ENCODE assay signal across 8 mouse cellular contexts in the genomic region with DNA sequence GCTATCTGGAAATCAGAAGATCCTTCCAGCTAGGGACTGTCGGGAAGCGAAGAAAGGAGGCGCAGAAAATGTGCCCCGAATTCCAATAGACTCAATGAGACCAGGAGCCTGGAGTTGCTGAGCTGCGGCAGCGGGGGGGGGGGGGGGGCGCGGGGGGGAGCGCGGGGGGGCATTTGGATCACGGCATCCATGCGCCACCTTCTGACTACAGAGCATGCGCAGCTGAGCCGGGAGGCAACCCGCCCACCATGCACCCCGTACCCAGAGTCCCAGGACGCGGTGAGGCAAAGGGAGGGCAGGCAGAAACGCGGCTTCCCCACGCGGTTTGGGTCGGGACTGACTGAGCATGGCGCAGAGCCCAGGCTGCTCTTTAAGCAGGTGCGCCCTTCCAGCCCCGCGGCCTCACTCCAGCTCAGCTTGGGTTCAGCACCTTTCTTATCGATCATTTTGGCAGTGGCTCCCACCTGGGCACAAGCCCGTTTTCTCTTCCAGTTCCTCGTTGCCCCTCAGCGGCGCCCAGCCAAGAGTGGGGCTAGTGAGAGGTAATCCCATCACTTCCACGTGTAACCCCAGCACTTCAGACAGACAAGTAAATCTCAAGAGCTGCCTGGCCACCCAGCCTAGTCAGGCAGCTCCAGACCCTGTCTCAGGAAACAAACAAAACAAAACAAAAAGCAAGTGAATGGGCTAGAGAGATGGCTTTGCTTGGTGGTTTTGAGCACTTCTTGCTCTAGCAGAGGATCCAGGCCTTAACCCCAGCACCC. TPM values are rescaled to one million over a fixed set of nuclear protein-coding genes. Genes with fewer than 3 reads are reported as not detected.
DNase-seq lines count a peak whose midpoint lies in the region; ATAC-seq and TF ChIP-seq lines count a peak whose summit lies in the region.

No protein-coding gene starts in this region.

- no peaks in the 10 kb centered on the region for H3K36me3 ChIP-seq in E14TG2a.4 (ENCODE audit: insufficient read depth, low read length)
- H3K36me3 ChIP-seq in hindbrain, embryonic 16.5 days (ENCODE audit: control insufficient read depth, insufficient read depth, low read length) = no peaks in the 10 kb centered on the region

- peaks cover 17% of the 10 kb centered on the region for H3K27me3 ChIP-seq in E14TG2a.4 (ENCODE audit: insufficient read depth, low read length)
- H3K27me3 ChIP-seq in hindbrain, embryonic 16.5 days (replicated peaks; ENCODE audit: control insufficient read depth, insufficient read depth, low read length) = no peaks in the 10 kb centered on the region

- peak overlapping the region; percentile 79 for H3K4me3 ChIP-seq in E14TG2a.4 (replicated peaks; ENCODE audit: low read length)
- peak overlapping the region; percentile 50 for H3K4me3 ChIP-seq in hindbrain, embryonic 16.5 days (ENCODE audit: low read length)

- ATAC-seq in hindbrain, embryonic 16.5 days = peak; percentile 93
- peak; percentile 47; the same call in 1 of the 2 replicates for ATAC-seq in megakaryocyte, adult 5-6 weeks (ENCODE audit: poor library complexity, severe bottlenecking)

- peaks cover 3% of the 10 kb centered on the region; the same call in 1 of the 2 replicates for H3K4me1 ChIP-seq in E14TG2a.4 (replicated peaks; ENCODE audit: low read depth, low read length)
- H3K4me1 ChIP-seq in hindbrain, embryonic 16.5 days (ENCODE audit: control insufficient read depth, insufficient read depth, low read depth, low read length) = peaks cover 2% of the 10 kb centered on the region; the same call in 1 of the 2 replicates

- peak overlapping the region; percentile 72 for H3K9ac ChIP-seq in hindbrain, embryonic 16.5 days (ENCODE audit: low read depth, low read length)

- intact Hi-C loops in left cerebral cortex, postnatal 14 days (cut with DNase I) = no loop called here

- no peak for TF ChIP-seq CTCF in E14TG2a.4 (conservative IDR thresholded peaks at IDR 0.05; ENCODE audit: low read length)

- H3K4me2 ChIP-seq in hindbrain, embryonic 16.5 days (ENCODE audit: low read length) = peak overlapping the region; percentile 75

- H3K9me3 ChIP-seq in E14TG2a.4 (ENCODE audit: low read length) = no peaks in the 10 kb centered on the region
- H3K9me3 ChIP-seq in hindbrain, embryonic 16.5 days (ENCODE audit: control insufficient read depth, low read length) = no peaks in the 10 kb centered on the region

- peak; percentile 78 for DNase-seq in brain, adult 2 months (ENCODE audit: low read depth, low spot score)
- DNase-seq in forelimb bud, embryonic 11.5 days (ENCODE audit: low read depth, low spot score) = peak; percentile 76
- DNase-seq in left cerebral cortex, postnatal 14 days (ENCODE audit: low spot score in 2 of 2) = peak; percentile 56 to 61
- peak; percentile 71 to 80 for DNase-seq in right cerebral cortex, postnatal 10 days (ENCODE audit: low spot score in 2 of 2)
- no peak for DNase-seq in spleen, postnatal 4 days (ENCODE audit: low spot score in 2 of 2)

- H3K27ac ChIP-seq in hindbrain, embryonic 16.5 days (ENCODE audit: low read depth, low read length) = peak overlapping the region; percentile 75

- WGBS in hindbrain, embryonic 16.5 days = 0% methylated on average over 27 of the region's 33 CpGs

RNA-seq across cellular contexts. Expression of a gene that starts 21.5 kb away (rescaled TPM):
- 76.0 and 84.8 TPM in 2 replicates for polyA plus RNA-seq in hindbrain, embryonic 16.5 days (2015; fragmentation: Nextera tagmentation; extraction: Ambion mirVana)
- total RNA-seq in left cerebral cortex, postnatal 14 days (2021) = 100 to 1,000 TPM; 167 to 168 TPM
- 78.2 and 82.3 TPM in 2 replicates for total RNA-seq in megakaryocyte, adult 5-6 weeks (2015)
- total RNA-seq in megakaryocyte, adult 5-6 weeks (2017) = 199 and 204 TPM in 2 replicates

RNA-seq across cellular contexts. Expression of a gene that starts 24.1 kb away (rescaled TPM):
- 11.8 and 13.6 TPM in 2 replicates for polyA plus RNA-seq in hindbrain, embryonic 16.5 days (2015; fragmentation: Nextera tagmentation; extraction: Ambion mirVana)
- total RNA-seq in left cerebral cortex, postnatal 14 days (2021) = under 1 TPM; 0.24 to 0.85 TPM
- 0.22 and 0.23 TPM in 2 replicates for total RNA-seq in megakaryocyte, adult 5-6 weeks (2015)
- 0.89 and 1.7 TPM in 2 replicates for total RNA-seq in megakaryocyte, adult 5-6 weeks (2017)

RNA-seq across cellular contexts. Expression of a gene that starts 47.8 kb away (rescaled TPM):
- polyA plus RNA-seq in hindbrain, embryonic 16.5 days (2015; fragmentation: Nextera tagmentation; extraction: Ambion mirVana) = 5.4 and 6.2 TPM in 2 replicates
- total RNA-seq in left cerebral cortex, postnatal 14 days (2021) = not detected
- not detected in 2 replicates for total RNA-seq in megakaryocyte, adult 5-6 weeks (2015)
- not detected in 2 replicates for total RNA-seq in megakaryocyte, adult 5-6 weeks (2017)

RNA-seq across cellular contexts. Expression of a gene that starts 48.1 kb away (rescaled TPM):
- 8.7 and 14.9 TPM in 2 replicates for polyA plus RNA-seq in hindbrain, embryonic 16.5 days (2015; fragmentation: Nextera tagmentation; extraction: Ambion mirVana)
- total RNA-seq in left cerebral cortex, postnatal 14 days (2021) = 10 to 100 TPM; 14.4 to 18.5 TPM
- 0.32 and 1.9 TPM in 2 replicates for total RNA-seq in megakaryocyte, adult 5-6 weeks (2015)
- total RNA-seq in megakaryocyte, adult 5-6 weeks (2017) = 0.07 TPM in 1 of 2 replicates, not detected in the other

Comparison
In these comparisons a context has a peak if more than half of its experiments do, and no peak if none do; other contexts are left out.
1. DNase-seq: peak in brain, adult 2 months (single experiment), forelimb bud, embryonic 11.5 days (single experiment), left cerebral cortex, postnatal 14 days (2 of 2) and right cerebral cortex, postnatal 10 days (2 of 2); none in spleen, postnatal 4 days (0 of 2).